Mouse (Mus musculus) heart, embryonic 13.5 days (tissue): ENCODE measurements around the gene Donson. TPM values are rescaled to one million over a fixed set of nuclear protein-coding genes. Genes with fewer than 3 reads are reported as not detected.

Experiments used
- ATAC-seq: fragments of 200-750 bp; cut with Nextera tagmentation; 2 replicates; pipeline ENCODE4 v1.8.0; 2017; ENCODE audit warnings: moderate TSS enrichment; ENCODE audit not compliant: insufficient number of reproducible peaks, low FRiP score, low TSS enrichment; ENCODE audit errors: extremely low read depth
- H3K27ac ChIP-seq: fragments of 300-500 bp; sonication (generic); replicated peaks from 2 replicates; pipeline ENCODE4 v1.5.1; 2015; ENCODE audit warnings: moderate library complexity, mild to moderate bottlenecking, inconsistent platforms
- H3K27me3 ChIP-seq: fragments of 300-500 bp; sonication (generic); replicated peaks from 2 replicates; pipeline ENCODE4 v1.6.1; 2015; ENCODE audit warnings: mild to moderate bottlenecking, inconsistent platforms
- H3K36me3 ChIP-seq: fragments of 300-500 bp; sonication (generic); 2 replicates; pipeline ENCODE4 v1.6.1; 2015; ENCODE audit warnings: mild to moderate bottlenecking, inconsistent platforms
- H3K4me1 ChIP-seq: fragments of 300-500 bp; sonication (generic); 2 replicates; pipeline ENCODE4 v1.6.1; 2015; ENCODE audit warnings: inconsistent platforms
- H3K4me2 ChIP-seq: fragments of 300-500 bp; sonication (generic); 2 replicates; pipeline ENCODE4 v1.6.1; 2015; ENCODE audit warnings: inconsistent platforms, mild to moderate bottlenecking, moderate library complexity
- H3K4me3 ChIP-seq: fragments of 300-500 bp; sonication (generic); 2 replicates; pipeline ENCODE4 v1.5.1; 2015; ENCODE audit warnings: moderate library complexity, mild to moderate bottlenecking, inconsistent platforms
- H3K9ac ChIP-seq: fragments of 300-500 bp; sonication (generic); 2 replicates; pipeline ENCODE4 v1.6.1; 2015; ENCODE audit warnings: inconsistent platforms, mild to moderate bottlenecking, moderate library complexity
- H3K9me3 ChIP-seq: fragments of 300-500 bp; sonication (generic); 2 replicates; pipeline ENCODE4 v1.6.1; 2016; ENCODE audit warnings: inconsistent platforms
- WGBS: fragments of 180-500 bp; shearing (Covaris S2); methylation state at CpG from one replicate; pipeline ENCODE4 v1.1.7; 2015; ENCODE audit warnings: mixed read lengths; 5-methylcytosine and 5-hydroxymethylcytosine counted together
- polyA plus RNA-seq: library from polyadenylated mRNA; unstranded; fragments of >200 nt; fragmentation: Nextera tagmentation; extraction: Ambion mirVana; gene quantifications from 2 replicates; pipeline ENCODE4 v1.2.1, GENCODE M21; 2015

Gene Donson
- polyA plus RNA-seq, 1 experiment from 2014 or later, result 13.9 TPM

GRCm38 (mm10) chr16:91717399-91717798 lies 28.8 kb upstream of the Donson start:
- no peak overlapping the region for H3K4me2 ChIP-seq
- no peak for ATAC-seq
- H3K27ac ChIP-seq, result peak overlapping the region; percentile 82
- H3K9ac ChIP-seq, result no peak overlapping the region
- 0 out of 2 replicates have a peak, but pooled peaks cover 6% of the 10 kb centered on the region for H3K4me1 ChIP-seq
- no peaks in the 10 kb centered on the region for H3K9me3 ChIP-seq
- WGBS, result 59% methylated on average over 4 of the region's 4 CpGs
- H3K4me3 ChIP-seq, result no peak overlapping the region
- no peaks in the 10 kb centered on the region for H3K27me3 ChIP-seq
- peaks cover 75% of the 10 kb centered on the region for H3K36me3 ChIP-seq

GRCm38 (mm10) chr16:91716927-91717349 lies 28.4 kb upstream of the Donson start:
- Histone ChIP-seq H3K27me3 (no peaks in the 10 kb centered on the region), H3K9me3 (no peaks in the 10 kb centered on the region), H3K36me3 (peaks cover 79% of the 10 kb centered on the region), H3K9ac (no peak overlapping the region), H3K4me1 (0 out of 2 replicates have a peak, but pooled peaks cover 6% of the 10 kb centered on the region), H3K27ac (no peak overlapping the region; the same call in 1 of the 2 replicates), H3K4me3 (no peak overlapping the region), H3K4me2 (no peak overlapping the region)
- WGBS, result 44% methylated on average over 11 of the region's 11 CpGs
- ATAC-seq, result peak; percentile 93

- Histone ChIP-seq H3K27me3 (no peaks in the 10 kb centered on the region), H3K4me2 (no peak overlapping the region), H3K9ac (no peak overlapping the region), H3K36me3 (peaks cover 93% of the 10 kb centered on the region), H3K27ac (no peak overlapping the region), H3K4me3 (no peak overlapping the region), H3K9me3 (no peaks in the 10 kb centered on the region), H3K4me1 (no peaks in the 10 kb centered on the region)
- WGBS, result 66% methylated on average over 7 of the region's 7 CpGs
- ATAC-seq, result no peak
These were observed 21.7 kb upstream of the Donson start for GRCm38 (mm10) chr16:91710241-91710640.

GRCm38 (mm10) chr16:91704603-91705340 lies 16.2 kb upstream of the Donson start:
- H3K4me2 ChIP-seq, result no peak overlapping the region
- no peak overlapping the region for H3K9ac ChIP-seq
- H3K4me1 ChIP-seq, result no peaks in the 10 kb centered on the region
- peaks cover 85% of the 10 kb centered on the region for H3K36me3 ChIP-seq
- H3K9me3 ChIP-seq, result no peaks in the 10 kb centered on the region
- 78% methylated on average over 14 of the region's 14 CpGs for WGBS
- H3K27me3 ChIP-seq, result no peaks in the 10 kb centered on the region
- no peak for ATAC-seq
- no peak overlapping the region for H3K27ac ChIP-seq
- no peak overlapping the region for H3K4me3 ChIP-seq

DNA sequence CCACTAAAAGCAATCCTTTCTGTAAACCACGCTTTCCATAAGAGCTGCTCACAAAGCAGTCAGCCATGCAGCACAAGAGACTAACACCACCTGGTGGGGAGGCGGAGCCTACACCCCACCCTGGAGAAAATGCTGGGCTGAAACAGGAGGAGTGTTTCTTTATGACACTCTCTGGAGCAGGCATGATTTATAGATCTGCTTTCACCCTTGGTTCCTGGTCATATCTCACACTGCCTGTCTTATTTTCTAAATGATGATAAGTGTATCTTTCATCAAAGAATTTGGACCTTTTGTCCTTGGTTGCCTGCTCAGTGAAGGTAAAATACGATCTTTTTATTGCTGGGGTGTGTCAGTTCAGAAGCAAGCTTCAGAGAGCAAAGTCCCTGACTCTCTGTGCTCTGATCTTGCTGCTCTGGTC lies 14.2 kb upstream of the Donson start:
- H3K27me3 ChIP-seq, result no peaks in the 10 kb centered on the region
- H3K9me3 ChIP-seq, result no peaks in the 10 kb centered on the region
- H3K9ac ChIP-seq, result no peak overlapping the region
- no peak overlapping the region for H3K4me3 ChIP-seq
- H3K36me3 ChIP-seq, result peaks cover 87% of the 10 kb centered on the region
- no peak overlapping the region for H3K4me2 ChIP-seq
- ATAC-seq, result no peak
- H3K4me1 ChIP-seq, result no peaks in the 10 kb centered on the region
- WGBS, result 80% methylated on average over 3 of the region's 3 CpGs
- H3K27ac ChIP-seq, result no peak overlapping the region

GRCm38 (mm10) chr16:91701908-91702307 lies 13.3 kb upstream of the Donson start:
- Histone ChIP-seq H3K9me3 (no peaks in the 10 kb centered on the region), H3K27me3 (no peaks in the 10 kb centered on the region), H3K27ac (no peak overlapping the region), H3K4me3 (no peak overlapping the region), H3K9ac (no peak overlapping the region), H3K4me1 (no peaks in the 10 kb centered on the region), H3K36me3 (peaks cover 86% of the 10 kb centered on the region), H3K4me2 (no peak overlapping the region)
- ATAC-seq, result no peak
- 78% methylated on average over 13 of the region's 13 CpGs for WGBS

- no peaks in the 10 kb centered on the region for H3K27me3 ChIP-seq
- no peak overlapping the region for H3K4me2 ChIP-seq
- no peaks in the 10 kb centered on the region for H3K9me3 ChIP-seq
- H3K9ac ChIP-seq, result no peak overlapping the region
- H3K36me3 ChIP-seq, result peaks cover 73% of the 10 kb centered on the region
- peaks cover 8% of the 10 kb centered on the region; the same call in 1 of the 2 replicates for H3K4me1 ChIP-seq
- ATAC-seq, result no peak
- H3K27ac ChIP-seq, result no peak overlapping the region
- 87% methylated on average over 1 of the region's 1 CpGs for WGBS
- H3K4me3 ChIP-seq, result no peak overlapping the region
These were observed 10.4 kb upstream of the Donson start for GRCm38 (mm10) chr16:91698995-91699394.

DNA sequence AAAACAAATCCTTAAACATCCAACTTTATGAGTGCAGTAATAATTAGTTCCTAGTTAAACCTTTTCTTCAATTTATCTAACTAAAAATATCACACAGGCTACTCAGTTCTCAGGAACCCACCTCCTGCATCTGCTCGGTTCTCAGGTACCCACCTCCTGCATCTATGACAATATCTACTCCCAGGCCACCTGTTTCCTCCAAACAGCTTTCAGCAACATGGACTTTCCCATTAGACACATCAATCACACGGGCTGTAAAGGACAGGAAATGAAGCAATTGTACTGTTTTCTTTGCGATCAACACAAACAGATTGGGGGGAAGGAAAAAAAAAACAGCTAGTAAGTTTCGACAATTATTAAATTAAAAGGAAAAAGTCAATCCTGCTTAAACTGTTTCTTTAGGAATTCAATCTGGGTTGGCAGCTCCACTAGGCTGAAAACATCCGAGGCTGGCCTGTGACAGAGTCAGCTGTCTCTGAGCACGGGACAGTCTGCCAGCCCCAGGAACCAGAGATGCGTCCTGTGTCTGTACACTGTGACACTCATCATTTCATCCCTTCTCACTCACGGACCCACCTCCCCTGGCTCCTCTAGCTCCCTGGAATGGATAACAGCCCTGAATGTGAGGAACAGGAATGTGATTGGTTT lies 6.7 kb upstream of the Donson start:
- Histone ChIP-seq H3K27ac (no peak overlapping the region), H3K9me3 (no peaks in the 10 kb centered on the region), H3K4me2 (no peak overlapping the region), H3K4me3 (no peak overlapping the region), H3K9ac (peak overlapping the region; percentile 51), H3K4me1 (peaks cover 8% of the 10 kb centered on the region; the same call in 1 of the 2 replicates), H3K36me3 (peaks cover 48% of the 10 kb centered on the region), H3K27me3 (no peaks in the 10 kb centered on the region)
- 56% methylated on average over 8 of the region's 8 CpGs for WGBS
- no peak for ATAC-seq

DNA sequence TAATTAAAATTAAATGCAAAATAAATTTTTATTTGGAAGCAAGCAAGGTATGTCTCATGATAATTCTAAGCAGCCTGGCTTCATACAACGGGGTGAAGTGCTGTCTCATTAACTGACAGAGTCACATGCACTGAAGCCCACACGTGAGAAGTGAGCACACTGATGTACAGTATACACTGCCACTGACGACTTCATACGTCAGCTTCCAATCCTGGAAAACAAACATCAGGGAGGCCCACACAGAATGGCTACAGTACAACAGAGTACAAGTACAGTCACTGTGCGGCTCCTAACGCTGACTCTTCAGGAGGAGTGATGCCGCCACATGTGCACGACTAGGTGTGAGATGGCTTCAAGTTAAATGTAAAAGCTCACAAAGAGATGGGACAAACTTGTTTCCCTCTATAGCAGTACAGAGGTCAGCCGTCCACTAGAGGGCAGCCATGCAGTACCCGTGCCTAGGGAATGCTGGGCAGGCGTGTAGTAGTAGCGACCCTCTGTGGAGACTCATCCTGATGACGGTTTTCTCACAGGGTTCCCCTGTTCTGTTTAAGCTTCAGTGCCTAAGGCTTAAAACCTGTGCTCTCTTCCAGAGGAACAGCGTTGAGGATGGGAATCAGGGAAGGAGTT lies 6.0 kb upstream of the Donson start:
- Histone ChIP-seq H3K27me3 (no peaks in the 10 kb centered on the region), H3K9ac (no peak overlapping the region; the same call in 1 of the 2 replicates), H3K4me2 (no peak overlapping the region), H3K4me3 (no peak overlapping the region), H3K9me3 (no peaks in the 10 kb centered on the region), H3K27ac (no peak overlapping the region), H3K4me1 (peaks cover 13% of the 10 kb centered on the region), H3K36me3 (peaks cover 41% of the 10 kb centered on the region)
- 27% methylated on average over 14 of the region's 14 CpGs for WGBS
- ATAC-seq, result peak; percentile 83; the same call in 1 of the 2 replicates

- no peaks in the 10 kb centered on the region for H3K9me3 ChIP-seq
- WGBS, result 41% methylated on average over 7 of the region's 7 CpGs
- H3K9ac ChIP-seq, result peak overlapping the region; percentile 57
- H3K4me3 ChIP-seq, result peak overlapping the region; percentile 94
- no peaks in the 10 kb centered on the region for H3K27me3 ChIP-seq
- H3K4me2 ChIP-seq, result peak overlapping the region; percentile 91
- H3K4me1 ChIP-seq, result peaks cover 24% of the 10 kb centered on the region
- H3K36me3 ChIP-seq, result peaks cover 22% of the 10 kb centered on the region
- ATAC-seq, result no peak
- H3K27ac ChIP-seq, result 0 out of 2 replicates have a peak overlapping the region, but pooled peaks have one; percentile 24
These were observed 1.2 kb upstream of the Donson start for GRCm38 (mm10) chr16:91689791-91690190.

DNA sequence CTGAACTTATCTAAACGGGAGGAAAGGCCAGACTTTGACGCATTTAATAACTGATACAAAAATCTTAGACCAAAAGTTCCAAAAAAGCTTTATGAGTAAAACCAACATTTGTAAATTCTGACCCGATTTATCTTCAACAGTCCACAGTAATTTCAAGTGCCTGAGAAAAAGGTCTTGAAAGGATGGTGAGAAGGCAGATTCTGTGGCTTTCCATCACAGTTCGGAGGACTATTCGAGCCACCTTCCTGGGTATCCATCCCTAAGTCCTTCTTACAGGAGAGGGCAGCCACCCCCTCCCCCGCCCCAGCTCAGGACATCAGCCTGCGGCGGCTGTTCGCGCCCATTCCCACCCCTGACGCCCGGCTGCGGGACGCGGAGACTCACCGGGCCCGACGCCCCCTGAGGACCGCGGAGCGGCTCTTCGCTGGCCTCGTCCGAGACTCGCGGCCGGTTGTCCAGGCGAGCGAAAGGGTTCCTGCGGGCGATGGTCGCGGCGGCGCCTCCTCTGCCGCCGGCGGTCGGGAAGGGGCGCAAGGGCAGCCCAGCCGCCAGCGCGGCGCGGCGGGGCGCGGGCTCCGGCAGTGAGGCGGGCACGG lies 449 bp downstream of the Donson start:
- Histone ChIP-seq H3K4me3 (peak overlapping the region; percentile 94), H3K9me3 (no peaks in the 10 kb centered on the region), H3K36me3 (peaks cover 31% of the 10 kb centered on the region), H3K4me2 (peak overlapping the region; percentile 91), H3K4me1 (peaks cover 23% of the 10 kb centered on the region), H3K9ac (peak overlapping the region; percentile 95), H3K27ac (peak overlapping the region; percentile 89), H3K27me3 (no peaks in the 10 kb centered on the region)
- peak; percentile 51 for ATAC-seq
- under 1% methylated on average over 51 of the region's 51 CpGs for WGBS
